Mouse (Mus musculus): Measurements from ENCODE around the gene Ptafr. TPM values are rescaled to one million over a fixed set of nuclear protein-coding genes. Genes with fewer than 3 reads are reported as not detected.
A peak's percentile ranks its signal among the peaks of the same experiment; 100 is the strongest.

Gene Ptafr
- polyA plus RNA-seq, 2 experiments, result 0.36 to 1.3 TPM

DNA sequence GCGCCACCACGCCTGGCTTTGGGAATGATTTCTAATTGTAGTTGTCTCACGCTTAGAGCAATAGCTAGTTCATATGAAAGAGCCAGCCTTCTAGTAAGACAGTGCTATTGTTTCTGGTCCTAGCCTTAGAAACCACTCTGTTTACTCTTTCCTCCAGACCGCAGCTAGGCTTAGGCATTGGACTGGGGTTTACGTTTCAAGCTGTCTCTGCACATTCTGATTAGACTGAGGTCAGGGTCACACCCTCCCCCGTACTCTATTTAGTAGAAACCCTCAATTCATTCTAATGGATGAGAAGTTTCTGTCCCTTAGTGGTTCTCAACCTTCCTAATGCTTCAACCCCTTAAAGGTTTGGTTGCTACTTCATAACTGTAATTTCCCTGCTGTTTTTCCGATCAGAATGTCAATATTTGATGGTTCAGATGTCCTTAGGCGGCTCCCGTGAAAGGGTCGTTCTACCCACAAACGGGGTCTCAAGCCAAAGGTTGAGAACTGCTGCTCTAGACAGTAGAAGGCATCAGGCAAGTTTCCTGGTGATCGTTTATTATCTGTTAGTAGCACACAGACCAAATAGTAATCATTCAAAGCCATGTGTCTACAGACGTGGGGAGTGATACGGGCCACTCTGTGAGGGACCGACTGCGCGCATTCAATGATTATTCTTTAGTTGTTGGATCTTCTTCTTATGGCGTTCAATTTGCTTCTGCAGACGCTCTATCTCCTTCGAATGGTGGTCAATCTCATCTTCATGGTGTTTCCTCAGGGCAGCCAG is 33.6 kb upstream of the Ptafr start:
- Histone ChIP-seq H3K27me3 (ENCODE audit: control insufficient read depth, insufficient read depth, low read length) (no peaks in the 10 kb centered on the region), H3K4me3 (replicated peaks; ENCODE audit: low read length) (no peak overlapping the region), H3K4me2 (replicated peaks; ENCODE audit: low read depth, low read length, severe bottlenecking) (no peak overlapping the region), H3K9ac (ENCODE audit: low read depth, low read length, severe bottlenecking) (no peak overlapping the region), H3K27ac (replicated peaks; ENCODE audit: low read depth, low read length) (no peak overlapping the region), H3K4me1 (ENCODE audit: control insufficient read depth, insufficient read depth, low read length) (peaks cover 3% of the 10 kb centered on the region; the same call in 1 of the 2 replicates), H3K9me3 (ENCODE audit: control insufficient read depth, low read length) (no peaks in the 10 kb centered on the region), H3K36me3 (ENCODE audit: control insufficient read depth, insufficient read depth, low read length) (peaks cover 16% of the 10 kb centered on the region)
- WGBS, result 93% methylated on average over 20 of the region's 20 CpGs
- TF ChIP-seq POLR2A (IDR thresholded peaks at IDR 0.05; ENCODE audit: borderline replicate concordance, extremely low read depth, insufficient read depth, insufficient read length), result no peak
- no peak for ATAC-seq (ENCODE audit: low FRiP score, low read depth)
- DNase-seq (ENCODE audit: low spot score), result no peak

- Histone ChIP-seq H3K4me1 (ENCODE audit: control insufficient read depth, insufficient read depth, low read length) (peaks cover 11% of the 10 kb centered on the region), H3K9me3 (ENCODE audit: control insufficient read depth, low read length) (no peaks in the 10 kb centered on the region), H3K27ac (replicated peaks; ENCODE audit: low read depth, low read length) (peak overlapping the region; percentile 85; the same call in 1 of the 2 replicates), H3K4me2 (replicated peaks; ENCODE audit: low read depth, low read length, severe bottlenecking) (peak overlapping the region; percentile 76), H3K4me3 (replicated peaks; ENCODE audit: low read length) (peak overlapping the region; percentile 61), H3K27me3 (ENCODE audit: control insufficient read depth, insufficient read depth, low read length) (no peaks in the 10 kb centered on the region), H3K9ac (ENCODE audit: low read depth, low read length, severe bottlenecking) (peak overlapping the region; percentile 75), H3K36me3 (ENCODE audit: control insufficient read depth, insufficient read depth, low read length) (peaks cover 19% of the 10 kb centered on the region)
- no peak for ATAC-seq (ENCODE audit: low FRiP score, low read depth)
- 17% methylated on average over 5 of the region's 5 CpGs for WGBS
- TF ChIP-seq POLR2A (IDR thresholded peaks at IDR 0.05; ENCODE audit: borderline replicate concordance, extremely low read depth, insufficient read depth, insufficient read length), result no peak
- peak; percentile 17 for DNase-seq (ENCODE audit: low spot score)
Measured at GRCm38 (mm10) chr4:132532496-132532895, 31.4 kb upstream of the Ptafr start.

GRCm38 (mm10) chr4:132532981-132533916 is 30.6 kb upstream of the Ptafr start, which contains the start of gene Atpif1:
Gene Atpif1 (minus strand): TSS chr4:132533659.
- Histone ChIP-seq H3K9ac (ENCODE audit: low read depth, low read length, severe bottlenecking) (peak within 1 kb of the TSS; percentile 75), H3K4me1 (ENCODE audit: control insufficient read depth, insufficient read depth, low read length) (peaks cover 11% of the 10 kb centered on the region), H3K4me2 (replicated peaks; ENCODE audit: low read depth, low read length, severe bottlenecking) (peak within 1 kb of the TSS; percentile 76), H3K27ac (replicated peaks; ENCODE audit: low read depth, low read length) (peak within 1 kb of the TSS; percentile 85), H3K36me3 (ENCODE audit: control insufficient read depth, insufficient read depth, low read length) (peaks cover 26% of the 10 kb centered on the region), H3K4me3 (replicated peaks; ENCODE audit: low read length) (peak within 1 kb of the TSS; percentile 61), H3K9me3 (ENCODE audit: control insufficient read depth, low read length) (no peaks in the 10 kb centered on the region), H3K27me3 (ENCODE audit: control insufficient read depth, insufficient read depth, low read length) (no peaks in the 10 kb centered on the region)
- DNase-seq (ENCODE audit: low spot score) (peak; percentile 97), ATAC-seq (ENCODE audit: low FRiP score, low read depth) (peak; percentile 91)
- peak; percentile 93; the same call in 1 of the 2 replicates for TF ChIP-seq POLR2A (IDR thresholded peaks at IDR 0.05; ENCODE audit: borderline replicate concordance, extremely low read depth, insufficient read depth, insufficient read length)
- WGBS, result under 1% methylated on average over 62 of the region's 63 CpGs

DNA sequence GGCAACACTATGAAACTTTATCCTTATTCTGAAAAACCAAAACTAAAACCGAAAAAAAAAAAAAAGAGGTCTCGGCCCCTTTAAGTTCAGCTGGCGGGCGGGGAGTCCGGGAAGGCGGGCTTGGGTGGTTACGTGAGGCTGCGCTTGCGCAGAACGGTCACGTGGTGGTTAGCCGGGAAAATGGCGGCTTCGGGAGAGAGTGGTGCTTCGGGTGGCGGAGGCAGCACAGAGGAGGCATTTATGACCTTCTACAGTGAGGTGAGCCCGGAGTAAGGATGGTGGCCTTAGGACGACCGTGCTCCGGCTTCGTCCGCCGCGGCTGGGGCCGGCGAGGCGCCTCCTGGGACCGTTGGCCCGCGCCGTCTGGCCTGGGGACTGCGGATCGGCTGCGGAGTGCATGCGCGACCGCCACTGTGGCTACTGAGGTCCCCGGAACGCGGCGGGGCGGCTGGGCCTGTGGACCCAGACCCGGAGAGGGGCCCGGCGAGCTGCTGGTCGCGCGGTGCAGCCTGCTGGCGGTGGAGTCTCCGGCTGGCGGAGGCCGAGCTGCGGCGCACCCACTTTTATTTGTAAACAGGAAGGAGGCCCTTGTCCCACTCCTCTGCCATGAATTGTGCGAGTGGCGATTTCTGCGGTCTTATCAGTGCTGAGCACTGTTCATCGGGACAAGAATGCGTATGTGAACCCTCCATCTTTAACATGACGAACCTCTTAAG is 28.3 kb upstream of the Ptafr start, which contains the start of gene Dnajc8:
Gene Dnajc8, plus strand, starts transcription at position 145 of the 716 bp plus-strand sequence.
- under 1% methylated on average over 56 of the region's 60 CpGs for WGBS
- peaks cover 32% of the 10 kb centered on the region for H3K36me3 ChIP-seq (ENCODE audit: control insufficient read depth, insufficient read depth, low read length)

More for the DNA sequence above, 28.3 kb upstream of the Ptafr start, which contains the start of gene Dnajc8:
- H3K4me1 ChIP-seq (ENCODE audit: control insufficient read depth, insufficient read depth, low read length), result peaks cover 11% of the 10 kb centered on the region
- peak within 1 kb of the TSS; percentile 71 for H3K27ac ChIP-seq (replicated peaks; ENCODE audit: low read depth, low read length)
- no peaks in the 10 kb centered on the region for H3K9me3 ChIP-seq (ENCODE audit: control insufficient read depth, low read length)
- peak; percentile 79 for ATAC-seq (ENCODE audit: low FRiP score, low read depth)
- H3K4me3 ChIP-seq (replicated peaks; ENCODE audit: low read length), result peak within 1 kb of the TSS; percentile 100
- TF ChIP-seq POLR2A (IDR thresholded peaks at IDR 0.05; ENCODE audit: borderline replicate concordance, extremely low read depth, insufficient read depth, insufficient read length), result no peak
- H3K4me2 ChIP-seq (replicated peaks; ENCODE audit: low read depth, low read length, severe bottlenecking), result peak within 1 kb of the TSS; percentile 71
- DNase-seq (ENCODE audit: low spot score), result peak; percentile 94
- H3K9ac ChIP-seq (ENCODE audit: low read depth, low read length, severe bottlenecking), result peak within 1 kb of the TSS; percentile 91
- no peaks in the 10 kb centered on the region for H3K27me3 ChIP-seq (ENCODE audit: control insufficient read depth, insufficient read depth, low read length)
